Mouse (Mus musculus) heart, adult 2 months (tissue): ENCODE data around the gene Ssh2. TPM values are rescaled to one million over a fixed set of nuclear protein-coding genes. Genes with fewer than 3 reads are reported as not detected.

ENCODE experiments used
- DNase-seq, 2 experiments: peaks; one replicate each; pipeline ENCODE4 v3.0.0; 2021
- H3K27ac ChIP-seq: fragments of 200-600 bp; 2 replicates; pipeline ENCODE4 v1.8.1; 2022
- H3K27me3 ChIP-seq: fragments of 200-500 bp; 2 replicates; pipeline ENCODE4 v1.6.1; 2012; ENCODE audit warnings: mild to moderate bottlenecking, low read length, inconsistent platforms, mixed read lengths; ENCODE audit not compliant: control insufficient read depth, insufficient read depth
- H3K36me3 ChIP-seq: fragments of 200-500 bp; 2 replicates; pipeline ENCODE4 v1.6.1; 2012; ENCODE audit warnings: low read length, inconsistent platforms; ENCODE audit not compliant: control insufficient read depth, insufficient read depth
- H3K4me1 ChIP-seq: fragments of 200-500 bp; 2 replicates; pipeline ENCODE4 v1.6.1; 2011; ENCODE audit warnings: low read length; ENCODE audit not compliant: control insufficient read depth, insufficient read depth
- H3K4me3 ChIP-seq: fragments of 200-600 bp; 2 replicates; pipeline ENCODE4 v1.8.1; 2022
- H3K79me2 ChIP-seq: fragments of 200-500 bp; replicated peaks from 2 replicates; pipeline ENCODE4 v1.6.1; 2012; ENCODE audit warnings: mild to moderate bottlenecking, inconsistent platforms, low read length, moderate library complexity, mixed read lengths; ENCODE audit not compliant: control insufficient read depth, insufficient read depth
- H3K9ac ChIP-seq: fragments of 200-500 bp; 2 replicates; pipeline ENCODE4 v1.6.1; 2012; ENCODE audit warnings: low read depth, mild to moderate bottlenecking, control low read depth, inconsistent platforms, low read length, mixed read lengths
- CTCF ChIP-seq: fragments of 200-600 bp; IDR thresholded peaks from 2 replicates; pipeline ENCODE4 v1.8.1; 2022; ENCODE audit warnings: antibody characterized with exemption, mild to moderate bottlenecking, moderate library complexity
- EP300 ChIP-seq: fragments of 200-500 bp; IDR thresholded peaks from 2 replicates; pipeline ENCODE4 v1.6.1; 2011; ENCODE audit warnings: low read depth, low read length, control low read depth; ENCODE audit not compliant: insufficient read depth
- POLR2A ChIP-seq: fragments of 200-500 bp; IDR thresholded peaks from 2 replicates; pipeline ENCODE4 v1.6.1; 2011; ENCODE audit warnings: mild to moderate bottlenecking, low read depth, low read length, control low read depth; ENCODE audit not compliant: insufficient read depth
- WGBS: fragments of 180-500 bp; shearing (Covaris S2); methylation state at CpG from one replicate; pipeline ENCODE4 v1.1.7; 2018; 5-methylcytosine and 5-hydroxymethylcytosine counted together
- intact Hi-C: fragments of 180-260 bp; cut with DNase I; formaldehyde crosslinking; loops from one replicate; pipeline ENCODE4 v1.15.1; 2025
- polyA plus RNA-seq: library from polyadenylated mRNA; depleted of rRNA; stranded (reverse); fragments of >200 nt; gene quantifications from 2 replicates; pipeline ENCODE4 v1.2.3, GENCODE M21; 2012
- total RNA-seq, 2 experiments: library from RNA; stranded (reverse); gene quantifications; 2 replicates each; pipeline ENCODE4 v1.2.3; 2021

Ssh2 gene
- total and polyA plus RNA-seq, 3 experiments, result 22.6 to 76.5 (median 73.7) TPM

DNA sequence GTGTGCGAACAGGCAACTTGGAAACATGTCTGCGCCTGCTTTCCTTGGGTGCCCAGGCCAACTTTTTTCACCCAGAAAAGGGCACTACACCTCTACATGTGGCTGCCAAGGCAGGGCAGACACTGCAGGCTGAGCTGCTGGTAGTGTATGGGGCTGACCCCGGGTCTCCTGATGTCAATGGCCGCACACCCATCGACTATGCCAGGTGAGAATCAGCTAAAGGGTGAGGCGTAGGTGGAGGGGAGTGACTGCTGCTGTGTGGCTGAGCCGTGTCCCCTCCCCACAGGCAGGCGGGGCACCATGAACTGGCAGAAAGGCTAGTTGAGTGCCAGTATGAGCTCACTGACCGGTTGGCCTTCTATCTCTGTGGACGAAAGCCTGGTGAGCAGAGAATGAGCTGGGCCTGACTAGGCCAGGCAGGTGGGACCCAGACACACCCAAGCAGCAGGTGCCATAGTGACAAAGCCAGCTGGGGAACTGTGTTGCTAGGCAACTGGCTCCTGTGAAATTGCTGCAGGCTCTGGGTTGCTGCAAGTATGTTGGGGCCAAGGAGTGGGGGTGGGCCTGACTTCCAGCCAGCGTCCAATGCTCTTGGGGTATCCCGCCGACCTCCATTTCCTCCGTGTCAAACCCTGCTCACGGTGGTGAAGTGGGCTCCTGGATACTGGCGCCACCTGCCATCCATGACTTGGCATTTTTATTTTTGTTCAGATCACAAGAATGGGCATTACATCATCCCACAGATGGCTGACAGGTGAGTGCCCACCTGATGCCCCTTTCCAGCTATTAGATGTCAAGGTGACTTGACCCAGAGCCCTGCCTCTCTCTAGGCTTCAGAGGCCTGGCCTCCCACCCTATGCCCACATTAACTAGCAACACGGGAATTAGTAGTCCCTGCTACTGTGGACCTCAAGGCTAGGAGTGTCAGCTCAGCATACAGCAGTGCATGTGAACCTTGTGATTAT, 284.6 kb downstream of the Ssh2 start:
- peaks cover 2% of the 10 kb centered on the region; the same call in 1 of the 2 replicates for H3K36me3 ChIP-seq
- peaks cover 32% of the 10 kb centered on the region for H3K4me1 ChIP-seq
- DNase-seq, result no peak
- intact Hi-C loops, result loop anchor here (1.0 to 2.0 kb wide), 2 partner anchors 9 to 184 kb away; no protein-coding TSS in a partner anchor
- no peaks in the 10 kb centered on the region for H3K27me3 ChIP-seq
- H3K9ac ChIP-seq, result no peak overlapping the region
- no peak overlapping the region for H3K27ac ChIP-seq
- WGBS, result 79% methylated on average over 17 of the region's 17 CpGs
- TF ChIP-seq CTCF, result no peak
- no peak for TF ChIP-seq EP300
- no peak for TF ChIP-seq POLR2A
- peaks cover 2% of the 10 kb centered on the region; the same call in 1 of the 2 replicates for H3K79me2 ChIP-seq
- no peak overlapping the region for H3K4me3 ChIP-seq

DNA sequence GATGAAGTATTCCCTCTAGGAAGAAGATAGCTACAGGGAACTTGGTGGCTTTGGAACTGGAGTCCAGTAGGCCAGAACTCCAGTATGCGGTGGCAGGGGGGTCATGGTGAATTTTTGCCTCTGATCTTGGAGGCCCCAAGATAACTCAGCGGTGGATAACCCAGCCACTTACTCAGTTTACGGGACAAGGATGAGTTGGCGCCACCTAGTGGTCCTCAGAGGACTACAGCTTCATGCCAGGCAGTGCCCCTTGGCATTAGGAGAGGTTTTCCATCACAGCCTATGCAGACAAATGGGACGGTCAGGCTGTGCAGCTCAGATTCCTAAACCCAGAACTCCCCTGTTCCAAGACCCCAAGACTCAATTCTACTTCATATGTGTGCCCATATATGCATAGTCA, 285.3 kb downstream of the Ssh2 start:
- no peak overlapping the region for H3K27ac ChIP-seq
- H3K4me1 ChIP-seq, result peaks cover 28% of the 10 kb centered on the region
- DNase-seq, result peak; percentile 79 to 81
- 10% methylated on average over 5 of the region's 5 CpGs for WGBS
- H3K4me3 ChIP-seq, result no peak overlapping the region
- no peaks in the 10 kb centered on the region for H3K27me3 ChIP-seq
- H3K9ac ChIP-seq, result no peak overlapping the region
- intact Hi-C loops, result loop anchor here (1.0 to 2.0 kb wide), 2 partner anchors 10 to 185 kb away; no protein-coding TSS in a partner anchor
- peaks cover 2% of the 10 kb centered on the region; the same call in 1 of the 2 replicates for H3K79me2 ChIP-seq
- peaks cover 2% of the 10 kb centered on the region; the same call in 1 of the 2 replicates for H3K36me3 ChIP-seq
- no peak for TF ChIP-seq EP300
- TF ChIP-seq CTCF, result peak; percentile 94

GRCm38 (mm10) chr11:77501971-77502370, 285.9 kb downstream of the Ssh2 start:
- DNase-seq, result no peak
- intact Hi-C loops, result loop anchor here (1.0 to 2.0 kb wide), 2 partner anchors 11 to 185 kb away; no protein-coding TSS in a partner anchor
- H3K27me3 ChIP-seq, result no peaks in the 10 kb centered on the region
- H3K36me3 ChIP-seq, result peaks cover 2% of the 10 kb centered on the region; the same call in 1 of the 2 replicates
- H3K4me1 ChIP-seq, result peaks cover 25% of the 10 kb centered on the region
- H3K27ac ChIP-seq, result 0 out of 2 replicates have a peak overlapping the region, but pooled peaks have one; percentile 26
- WGBS, result 92% methylated on average over 4 of the region's 4 CpGs
- H3K79me2 ChIP-seq, result peaks cover 2% of the 10 kb centered on the region; the same call in 1 of the 2 replicates
- no peak overlapping the region for H3K9ac ChIP-seq
- no peak overlapping the region for H3K4me3 ChIP-seq
- TF ChIP-seq EP300 (no peak), CTCF (no peak), POLR2A (no peak)

GRCm38 (mm10) chr11:77502481-77502880, 286.4 kb downstream of the Ssh2 start:
- H3K4me3 ChIP-seq, result no peak overlapping the region
- H3K79me2 ChIP-seq, result peaks cover 2% of the 10 kb centered on the region; the same call in 1 of the 2 replicates
- WGBS, result 61% methylated on average over 6 of the region's 6 CpGs
- H3K4me1 ChIP-seq, result peaks cover 23% of the 10 kb centered on the region
- peak overlapping the region; percentile 26 for H3K27ac ChIP-seq
- no peaks in the 10 kb centered on the region for H3K27me3 ChIP-seq
- peaks cover 2% of the 10 kb centered on the region; the same call in 1 of the 2 replicates for H3K36me3 ChIP-seq
- no peak for DNase-seq
- no peak overlapping the region for H3K9ac ChIP-seq
- intact Hi-C loops, result no loop called here
- no peak for TF ChIP-seq POLR2A

DNA sequence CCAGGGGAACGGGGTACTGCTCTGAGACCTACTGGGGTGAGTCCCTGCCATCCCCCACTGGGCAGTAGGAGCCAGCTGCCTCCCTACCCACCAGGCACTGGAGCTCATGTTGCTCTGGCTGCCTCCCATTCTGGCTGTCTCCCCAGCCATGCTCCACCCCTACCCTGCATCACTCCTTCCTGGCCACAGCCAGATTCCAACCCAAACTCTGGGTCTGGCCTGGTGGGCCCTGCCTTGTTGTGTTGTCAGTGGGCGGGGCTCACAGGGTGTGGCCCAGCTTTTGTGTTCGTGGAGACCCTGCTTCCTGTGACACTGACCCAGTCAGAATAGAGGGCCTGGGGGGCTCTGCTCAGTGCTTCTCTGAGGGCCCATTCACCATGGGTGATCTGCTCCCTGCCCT, 287.4 kb downstream of the Ssh2 start:
- Histone ChIP-seq H3K36me3 (peaks cover 2% of the 10 kb centered on the region; the same call in 1 of the 2 replicates), H3K27me3 (no peaks in the 10 kb centered on the region), H3K79me2 (peaks cover 2% of the 10 kb centered on the region; the same call in 1 of the 2 replicates), H3K4me1 (peaks cover 16% of the 10 kb centered on the region), H3K27ac (peak overlapping the region; percentile 1), H3K4me3 (no peak overlapping the region), H3K9ac (no peak overlapping the region)
- TF ChIP-seq POLR2A, result no peak
- no peak for TF ChIP-seq CTCF
- no peak for TF ChIP-seq EP300
- intact Hi-C loops, result no loop called here
- peak in 1 of 2 experiments; percentile 63 for DNase-seq
- 34% methylated on average over 3 of the region's 3 CpGs for WGBS

DNA sequence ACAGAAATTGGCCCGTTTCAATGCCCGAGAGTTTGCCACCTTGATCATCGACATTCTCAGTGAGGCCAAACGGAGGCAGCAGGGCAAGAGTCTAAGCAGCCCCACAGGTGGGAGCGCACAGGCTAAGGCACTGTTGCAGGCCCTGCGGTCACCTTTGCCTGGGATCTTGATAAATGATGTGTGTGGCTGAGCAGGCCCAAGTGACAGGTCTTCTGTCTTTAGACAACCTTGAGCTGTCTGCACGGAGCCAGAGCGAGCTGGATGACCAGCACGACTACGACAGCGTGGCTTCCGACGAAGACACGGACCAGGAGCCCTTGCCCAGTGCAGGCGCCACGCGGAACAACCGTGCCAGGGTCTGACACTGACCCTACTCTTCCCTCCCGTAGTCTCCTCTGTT, 288.3 kb downstream of the Ssh2 start:
- peak in 1 of 2 experiments; percentile 23 for DNase-seq

More for the DNA sequence above, 288.3 kb downstream of the Ssh2 start:
- H3K4me1 ChIP-seq, result peaks cover 13% of the 10 kb centered on the region
- no peak for TF ChIP-seq POLR2A
- no peak for TF ChIP-seq EP300
- no peak for TF ChIP-seq CTCF
- intact Hi-C loops, result no loop called here
- 94% methylated on average over 19 of the region's 19 CpGs for WGBS
- peaks cover 2% of the 10 kb centered on the region; the same call in 1 of the 2 replicates for H3K79me2 ChIP-seq
- no peak overlapping the region for H3K27ac ChIP-seq
- H3K4me3 ChIP-seq, result no peak overlapping the region
- peaks cover 2% of the 10 kb centered on the region; the same call in 1 of the 2 replicates for H3K36me3 ChIP-seq
- H3K9ac ChIP-seq, result no peak overlapping the region
- no peaks in the 10 kb centered on the region for H3K27me3 ChIP-seq
